Mouse (Mus musculus) bone marrow macrophage, adult 2 months (primary cell): Measurements from ENCODE around the gene Zscan2.

Source experiments
- CTCF ChIP-seq: IDR thresholded peaks from 2 replicates; pipeline ENCODE4 v1.5.1; 2012; ENCODE audit warnings: low read depth, mild to moderate bottlenecking, low read length, moderate library complexity
- POLR2A ChIP-seq: IDR thresholded peaks from 2 replicates; pipeline ENCODE4 v1.6.1; 2012; ENCODE audit warnings: mild to moderate bottlenecking, low read depth, low read length, borderline replicate concordance

GRCm38 (mm10) chr7:80882830-80883505 lies 22.2 kb downstream of the Zscan2 start:
- no peak for TF ChIP-seq POLR2A
- TF ChIP-seq CTCF = no peak
